Mouse (Mus musculus): ENCODE results near the gene Eif1ad.

The Eif1ad gene

DNA sequence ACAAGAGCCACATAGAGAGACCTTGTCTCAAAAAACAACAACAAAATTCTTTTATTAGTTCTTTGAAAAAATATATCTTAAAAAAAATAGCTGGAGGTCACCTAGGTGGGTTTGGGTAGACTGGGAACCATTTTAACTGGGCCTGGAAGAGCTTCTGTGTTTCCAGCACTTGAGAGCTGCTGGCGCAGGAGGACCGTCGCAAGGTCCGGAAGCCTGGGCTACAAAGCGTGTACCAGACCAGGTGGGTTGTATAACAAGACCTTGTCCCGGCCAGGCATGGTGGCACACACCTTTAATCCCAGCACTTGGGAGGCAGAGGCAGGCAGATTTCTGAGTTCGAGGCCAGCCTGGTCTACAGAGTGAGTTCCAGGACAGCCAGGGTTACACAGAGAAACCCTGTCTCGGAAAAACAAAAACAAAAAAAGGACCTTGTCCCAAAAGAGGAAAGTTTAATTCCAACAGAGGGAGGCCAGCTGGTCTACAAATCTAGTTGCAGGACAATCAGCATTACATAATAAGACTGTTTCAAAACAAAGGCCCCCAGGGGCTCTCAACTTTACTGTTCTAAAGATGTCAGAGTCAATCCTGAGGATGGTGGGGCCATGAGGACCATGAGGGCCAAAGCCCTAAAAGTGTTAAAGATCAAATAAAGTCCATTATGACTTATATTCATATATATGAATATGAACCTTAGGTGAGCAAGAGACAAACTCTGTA is 52.4 kb downstream of the Eif1ad start:
- no peak for DNase-seq (ENCODE audit: low read depth, low spot score)

DNA sequence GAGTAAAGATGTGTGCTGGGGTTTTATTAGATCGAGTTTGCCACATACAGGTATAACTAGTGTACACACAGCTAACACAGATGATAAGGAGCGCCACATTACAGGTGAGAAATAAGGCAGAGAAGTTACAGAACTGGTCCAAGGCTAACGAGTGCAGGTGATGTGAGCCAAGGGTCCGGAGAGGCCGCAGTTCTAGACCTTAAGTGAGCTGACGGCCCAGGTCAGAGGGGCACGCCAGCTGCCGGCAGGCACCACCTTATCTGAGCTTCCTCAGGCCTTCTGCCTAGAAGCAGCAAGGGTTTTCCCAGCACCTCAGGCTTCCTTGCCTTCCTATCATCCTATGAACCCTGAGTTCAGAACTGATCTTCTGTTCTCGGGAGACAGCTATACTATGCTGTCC is 53.1 kb downstream of the Eif1ad start:
- no peak for DNase-seq (ENCODE audit: low read depth, low spot score)

DNA sequence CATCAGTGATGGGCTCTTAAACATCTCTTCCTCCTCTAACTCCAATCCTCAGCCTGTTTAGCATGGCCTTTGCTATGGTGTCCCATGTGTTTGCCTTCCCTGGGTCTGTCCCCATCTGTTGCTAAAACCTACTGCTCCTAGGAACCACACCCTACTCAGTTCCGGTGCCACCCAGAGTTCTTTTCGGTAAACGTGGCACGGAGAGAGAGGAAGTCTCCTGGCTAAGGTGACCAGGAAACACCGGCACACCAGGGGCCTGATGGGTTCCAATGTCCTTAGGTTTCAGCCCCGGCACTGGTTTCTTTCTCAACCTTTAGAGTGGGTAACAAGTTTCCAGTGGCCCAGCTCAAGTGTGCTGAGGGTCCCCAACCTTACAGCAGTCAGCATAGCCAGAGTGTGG is 54.0 kb downstream of the Eif1ad start:
- no peak for DNase-seq (ENCODE audit: low read depth, low spot score)
